In genomic region chr7:82282464-82282863, GRCm38 (mm10) we compare ENCODE assay signal across 22 mouse cellular contexts. TPM values are rescaled to one million over a fixed set of nuclear protein-coding genes. Genes with fewer than 3 reads are reported as not detected.
A peak's percentile ranks its signal among the peaks of the same experiment; 100 is the strongest.
DNase-seq lines count a peak whose midpoint lies in the region; ATAC-seq and TF ChIP-seq lines count a peak whose summit lies in the region.
"Had no signal": no experiment of that assay in that cellular context is flagged by ENCODE, and none has a peak within 500 bp of the region (broad histone marks: within the 10 kb centered on the region; RNA-seq: fewer than 3 reads in every experiment).

No protein-coding gene starts in this region.

- TF ChIP-seq POLR2A in brain, embryonic 14.5 days (IDR thresholded peaks at IDR 0.05; ENCODE audit: borderline replicate concordance, extremely low read depth, insufficient read depth, insufficient read length, poor library complexity, severe bottlenecking): no peak

- H3K4me3 ChIP-seq in neural tube, embryonic 15.5 days (replicated peaks): no peak overlapping the region
- H3K4me3 ChIP-seq in midbrain, embryonic 10.5 days: no peak overlapping the region
- H3K4me3 ChIP-seq: forebrain, embryonic 10.5 days; heart, embryonic 10.5 days; hindbrain, embryonic 13.5 days; limb, embryonic 15.5 days; liver, embryonic 15.5 days; midbrain, embryonic 13.5 days; neural tube, embryonic 12.5 days had no signal

- H3K4me2 ChIP-seq in neural tube, embryonic 15.5 days: no peak overlapping the region
- H3K4me2 ChIP-seq: hindbrain, embryonic 13.5 days; limb, embryonic 15.5 days; liver, embryonic 15.5 days; midbrain, embryonic 13.5 days; neural tube, embryonic 12.5 days had no signal

- H3K27me3 ChIP-seq in neural tube, embryonic 15.5 days (replicated peaks): no peaks in the 10 kb centered on the region
- no peaks in the 10 kb centered on the region for H3K27me3 ChIP-seq in midbrain, embryonic 10.5 days (ENCODE audit: low read depth, poor library complexity, severe bottlenecking)
- H3K27me3 ChIP-seq: hindbrain, embryonic 13.5 days; limb, embryonic 15.5 days; liver, embryonic 15.5 days; midbrain, embryonic 13.5 days; neural tube, embryonic 12.5 days had no signal

- H3K9ac ChIP-seq in neural tube, embryonic 15.5 days (replicated peaks): no peak overlapping the region
- H3K9ac ChIP-seq: hindbrain, embryonic 13.5 days; limb, embryonic 15.5 days; liver, embryonic 15.5 days; midbrain, embryonic 13.5 days; neural tube, embryonic 12.5 days had no signal

- ATAC-seq in frontal cortex, adult (ENCODE audit: low TSS enrichment): peak; percentile 92
- no peak for ATAC-seq in neural tube, embryonic 15.5 days (ENCODE audit: low FRiP score)
- ATAC-seq: activated CD4-positive, CD25-positive, alpha-beta regulatory T cell, adult 4 months; midbrain, embryonic 13.5 days had no signal

- DNase-seq in frontal cortex, postnatal 25 days (ENCODE audit: low spot score in 2 of 2): no peak
- DNase-seq in brain, embryonic 14.5 days (ENCODE audit: low read depth): peak; percentile 43
- peak; percentile 74 for DNase-seq in layer of hippocampus, adult 9-11 months
- DNase-seq in right cerebral cortex, postnatal 10 days (ENCODE audit: low spot score in 2 of 2): peak; percentile 48 to 66
- no peak for DNase-seq in embryo, embryonic 9.5 days (ENCODE audit: extremely low spot score)
- no peak for DNase-seq in midbrain, embryonic 10.5 days (ENCODE audit: low spot score)
- DNase-seq: adrenal gland, postnatal 25 days; cerebellum, adult 9-10 months; kidney, adult 8-10 months; kidney, postnatal 36 days; thymus, postnatal 25 days had no signal

- H3K4me1 ChIP-seq in neural tube, embryonic 15.5 days: no peaks in the 10 kb centered on the region
- no peaks in the 10 kb centered on the region for H3K4me1 ChIP-seq in midbrain, embryonic 10.5 days
- H3K4me1 ChIP-seq: forebrain, embryonic 10.5 days; hindbrain, embryonic 13.5 days; limb, embryonic 15.5 days; liver, embryonic 15.5 days; midbrain, embryonic 13.5 days; neural tube, embryonic 12.5 days had no signal

- TF ChIP-seq CTCF in brain, embryonic 14.5 days (IDR thresholded peaks at IDR 0.05; ENCODE audit: borderline replicate concordance, extremely low read depth, insufficient read depth, insufficient read length): no peak

- H3K9me3 ChIP-seq in neural tube, embryonic 15.5 days (replicated peaks): no peaks in the 10 kb centered on the region
- no peaks in the 10 kb centered on the region for H3K9me3 ChIP-seq in midbrain, embryonic 10.5 days (replicated peaks)
- H3K9me3 ChIP-seq: forebrain, embryonic 10.5 days; heart, embryonic 10.5 days; hindbrain, embryonic 13.5 days; limb, embryonic 15.5 days; liver, embryonic 15.5 days had no signal

- H3K27ac ChIP-seq in neural tube, embryonic 15.5 days (replicated peaks): no peak overlapping the region
- no peak overlapping the region for H3K27ac ChIP-seq in midbrain, embryonic 10.5 days (replicated peaks)
- H3K27ac ChIP-seq: forebrain, embryonic 10.5 days; hindbrain, embryonic 13.5 days; limb, embryonic 15.5 days; liver, embryonic 15.5 days; midbrain, embryonic 13.5 days; neural tube, embryonic 12.5 days had no signal

- H3K36me3 ChIP-seq in neural tube, embryonic 15.5 days: no peaks in the 10 kb centered on the region
- no peaks in the 10 kb centered on the region for H3K36me3 ChIP-seq in midbrain, embryonic 10.5 days
- H3K36me3 ChIP-seq: forebrain, embryonic 10.5 days; G1E; heart, embryonic 10.5 days; limb, embryonic 15.5 days; liver, embryonic 15.5 days; midbrain, embryonic 13.5 days; neural tube, embryonic 12.5 days had no signal

- WGBS in neural tube, embryonic 15.5 days: 81% methylated on average over 13 of the region's 13 CpGs
- 86% methylated on average over 13 of the region's 13 CpGs for WGBS in midbrain, embryonic 10.5 days

RNA-seq across cellular contexts. Expression of gene Adamtsl3, which starts 53.0 kb away (rescaled TPM):
- polyA plus RNA-seq in brain, embryonic 14.5 days (2012; rRNA removed): 0.54 and 0.92 TPM in 2 replicates
- 1.0 and 1.8 TPM in 2 replicates for polyA plus RNA-seq in neural tube, embryonic 15.5 days (2015; fragmentation: Nextera tagmentation; extraction: Ambion mirVana)
- polyA plus RNA-seq in midbrain, embryonic 10.5 days (2016; fragmentation: Nextera tagmentation; extraction: Ambion mirVana): not detected in 2 replicates
- polyA plus RNA-seq: forebrain, embryonic 10.5 days; G1E had no signal

Comparison
In these comparisons a context has a peak if more than half of its experiments do, and no peak if none do; other contexts are left out.
1. DNase-seq: peak in brain, embryonic 14.5 days (single experiment), layer of hippocampus, adult 9-11 months (single experiment) and right cerebral cortex, postnatal 10 days (2 of 2); none in frontal cortex, postnatal 25 days (0 of 2), embryo, embryonic 9.5 days (single experiment) and midbrain, embryonic 10.5 days (single experiment).